Mouse (Mus musculus): ENCODE measurements around the gene Prickle2. TPM values are rescaled to one million over a fixed set of nuclear protein-coding genes. Genes with fewer than 3 reads are reported as not detected.

Prickle2 gene
- polyA plus RNA-seq (2012; rRNA removed): 8.5 and 8.9 TPM in 2 replicates

DNA sequence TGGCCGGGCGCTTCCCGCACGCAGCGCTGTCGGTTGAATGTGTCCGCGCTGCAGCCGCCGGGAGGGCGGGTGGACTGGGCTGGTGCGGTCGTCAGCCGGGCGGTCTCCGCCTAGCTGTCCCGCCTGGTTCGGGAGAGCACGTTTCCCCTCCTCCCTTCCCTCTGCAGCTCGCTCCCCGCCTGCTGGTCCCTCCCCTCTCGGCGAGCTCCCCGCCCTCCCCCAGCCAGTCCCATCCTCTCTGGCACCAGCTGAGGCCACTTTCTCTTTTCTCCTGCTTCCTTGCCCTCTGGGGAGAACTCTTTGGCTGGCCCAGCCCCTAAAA is at the start of gene Prickle2:
Gene Prickle2, minus strand, starts transcription at position 11 of the 322 bp plus-strand sequence.

Other genes starting within 250 kb of the Prickle2 start
- 1.1 and 1.8 TPM in 2 replicates for gene A730049H05Rik, start 110.3 kb upstream of the Prickle2 start, polyA plus RNA-seq (2012; rRNA removed)
- 0.03 TPM in 1 of 2 replicates, not detected in the other for gene Gm15737, start 163.2 kb upstream of the Prickle2 start, polyA plus RNA-seq (2012; rRNA removed)
- gene Adamts9, start 237.3 kb upstream of the Prickle2 start, polyA plus RNA-seq (2012; rRNA removed): 14.1 and 14.3 TPM in 2 replicates